Mouse (Mus musculus) hindbrain, embryonic 14.5 days (tissue): ENCODE results near the gene Hoxa9. TPM values are rescaled to one million over a fixed set of nuclear protein-coding genes. Genes with fewer than 3 reads are reported as not detected.

Source experiments
- ATAC-seq: fragments of 200-750 bp; cut with Nextera tagmentation; 2 replicates; pipeline ENCODE4 v1.8.0; 2017; ENCODE audit warnings: moderate number of reproducible peaks, mild to moderate bottlenecking, moderate TSS enrichment, moderate library complexity; ENCODE audit not compliant: low FRiP score
- DNase-seq: peaks from one replicate; pipeline ENCODE4 v3.0.0-alpha.2; 2015; ENCODE audit warnings: low spot score
- H3K27ac ChIP-seq: fragments of 300-500 bp; sonication (generic); 2 replicates; pipeline ENCODE4 v1.5.1; 2014; ENCODE audit warnings: mild to moderate bottlenecking, moderate library complexity
- H3K27me3 ChIP-seq: fragments of 300-500 bp; sonication (generic); 2 replicates; pipeline ENCODE4 v1.6.1; 2014; ENCODE audit warnings: mild to moderate bottlenecking, low read length, mixed read lengths; ENCODE audit not compliant: control insufficient read depth, insufficient read depth
- H3K36me3 ChIP-seq: fragments of 300-500 bp; sonication (generic); replicated peaks from 2 replicates; pipeline ENCODE4 v1.6.1; 2014; ENCODE audit not compliant: control insufficient read depth, insufficient read depth
- H3K4me1 ChIP-seq: fragments of 300-500 bp; sonication (generic); replicated peaks from 2 replicates; pipeline ENCODE4 v1.6.1; 2014; ENCODE audit warnings: antibody characterized with exemption, low read length, mixed read lengths; ENCODE audit not compliant: control insufficient read depth, insufficient read depth
- H3K4me2 ChIP-seq: fragments of 300-500 bp; sonication (generic); replicated peaks from 2 replicates; pipeline ENCODE4 v1.6.1; 2014; ENCODE audit warnings: mild to moderate bottlenecking, moderate library complexity
- H3K4me3 ChIP-seq: fragments of 300-500 bp; sonication (generic); replicated peaks from 2 replicates; pipeline ENCODE4 v1.5.1; 2014; ENCODE audit warnings: mild to moderate bottlenecking, low read length
- H3K9ac ChIP-seq: fragments of 300-500 bp; sonication (generic); 2 replicates; pipeline ENCODE4 v1.6.1; 2014
- H3K9me3 ChIP-seq: fragments of 300-500 bp; sonication (generic); 2 replicates; pipeline ENCODE4 v1.6.1; 2016; ENCODE audit warnings: low read length; ENCODE audit not compliant: control insufficient read depth
- WGBS: fragments of 180-500 bp; shearing (Covaris S2); extraction: QIAGEN DNeasy Blood & Tissue Kit; methylation state at CpG from one replicate; pipeline ENCODE4 v1.1.7; 2014; 5-methylcytosine and 5-hydroxymethylcytosine counted together
- polyA plus RNA-seq: library from polyadenylated mRNA; unstranded; fragments of >200 nt; fragmentation: Nextera tagmentation; extraction: Ambion mirVana; gene quantifications from 2 replicates; pipeline ENCODE4 v1.2.1, GENCODE M21; 2014

Hoxa9 gene
- polyA plus RNA-seq, 1 experiment from 2014 or later, result 2.0 TPM

GRCm38 (mm10) chr6:52208072-52208867 is 22.6 kb downstream of the Hoxa9 start, which contains the start of gene Hoxa6:
Gene Hoxa6, minus strand, starts transcription at chr6:52208722.
- Histone ChIP-seq H3K4me3 (peak within 1 kb of the TSS; percentile 50), H3K9ac (peak within 1 kb of the TSS; percentile 50), H3K36me3 (no peaks in the 10 kb centered on the region), H3K27ac (peak within 1 kb of the TSS; percentile 85), H3K9me3 (no peaks in the 10 kb centered on the region), H3K4me2 (peak within 1 kb of the TSS; percentile 81), H3K27me3 (peaks cover 92% of the 10 kb centered on the region), H3K4me1 (no peaks in the 10 kb centered on the region)
- ATAC-seq, result no peak
- 1% methylated on average over 47 of the region's 47 CpGs for WGBS
- no peak for DNase-seq

GRCm38 (mm10) chr6:52207684-52207976 is 23.3 kb downstream of the Hoxa9 start:
- 0 out of 2 replicates have a peak overlapping the region, but pooled peaks have one; percentile 43 for H3K9ac ChIP-seq

GRCm38 (mm10) chr6:52206882-52207683 is 23.8 kb downstream of the Hoxa9 start:
- no peaks in the 10 kb centered on the region for H3K9me3 ChIP-seq
- H3K27me3 ChIP-seq, result peaks cover 89% of the 10 kb centered on the region
- peak overlapping the region; percentile 50 for H3K4me3 ChIP-seq
- peak overlapping the region; percentile 58; the same call in 1 of the 2 replicates for H3K9ac ChIP-seq
- no peaks in the 10 kb centered on the region for H3K36me3 ChIP-seq
- peak overlapping the region; percentile 81 for H3K4me2 ChIP-seq
- no peaks in the 10 kb centered on the region for H3K4me1 ChIP-seq
- 4% methylated on average over 4 of the region's 4 CpGs for WGBS
- no peak for DNase-seq
- no peak for ATAC-seq
- H3K27ac ChIP-seq, result peak overlapping the region; percentile 85

More at GRCm38 (mm10) chr6:52207684-52207976, 23.3 kb downstream of the Hoxa9 start:
- Histone ChIP-seq H3K36me3 (no peaks in the 10 kb centered on the region), H3K27ac (0 out of 2 replicates have a peak overlapping the region, but pooled peaks have one; percentile 85), H3K27me3 (peaks cover 90% of the 10 kb centered on the region), H3K4me1 (no peaks in the 10 kb centered on the region), H3K4me3 (peak overlapping the region; percentile 50), H3K4me2 (peak overlapping the region; percentile 81), H3K9me3 (no peaks in the 10 kb centered on the region)
- DNase-seq (no peak), ATAC-seq (no peak)

- H3K27ac ChIP-seq, result peak overlapping the region; percentile 85
- H3K9me3 ChIP-seq, result no peaks in the 10 kb centered on the region
- peak overlapping the region; percentile 58 for H3K9ac ChIP-seq
- 2% methylated on average over 55 of the region's 55 CpGs for WGBS
- no peaks in the 10 kb centered on the region for H3K4me1 ChIP-seq
- peak overlapping the region; percentile 50 for H3K4me3 ChIP-seq
- DNase-seq (no peak), ATAC-seq (no peak)
- peak overlapping the region; percentile 81 for H3K4me2 ChIP-seq
- no peaks in the 10 kb centered on the region for H3K36me3 ChIP-seq
- peaks cover 89% of the 10 kb centered on the region for H3K27me3 ChIP-seq
Observed at GRCm38 (mm10) chr6:52205638-52206621, 25.0 kb downstream of the Hoxa9 start.

- Histone ChIP-seq H3K36me3 (no peaks in the 10 kb centered on the region), H3K4me3 (peak overlapping the region; percentile 50), H3K27ac (peak overlapping the region; percentile 85), H3K4me2 (peak overlapping the region; percentile 81), H3K27me3 (peaks cover 90% of the 10 kb centered on the region), H3K9ac (peak overlapping the region; percentile 58), H3K4me1 (no peaks in the 10 kb centered on the region), H3K9me3 (no peaks in the 10 kb centered on the region)
- DNase-seq (no peak), ATAC-seq (no peak)
- 3% methylated on average over 14 of the region's 14 CpGs for WGBS
Observed at GRCm38 (mm10) chr6:52205221-52205620, 25.7 kb downstream of the Hoxa9 start.

GRCm38 (mm10) chr6:52204050-52204752 is 26.7 kb downstream of the Hoxa9 start, which contains the start of gene Hoxa5:
Gene Hoxa5, minus strand, starts transcription at chr6:52204587.
- H3K27ac ChIP-seq, result peak within 1 kb of the TSS; percentile 88
- no peaks in the 10 kb centered on the region for H3K4me1 ChIP-seq

GRCm38 (mm10) chr6:52203371-52204049 is 27.4 kb downstream of the Hoxa9 start:
- H3K36me3 ChIP-seq, result no peaks in the 10 kb centered on the region
- peaks cover 90% of the 10 kb centered on the region for H3K27me3 ChIP-seq
- peak overlapping the region; percentile 88 for H3K27ac ChIP-seq
- no peaks in the 10 kb centered on the region for H3K9me3 ChIP-seq
- H3K4me1 ChIP-seq, result no peaks in the 10 kb centered on the region
- H3K9ac ChIP-seq, result peak overlapping the region; percentile 61
- ATAC-seq, result 0 out of 2 replicates have a peak, but pooled peaks have one; percentile 32
- under 1% methylated on average over 42 of the region's 46 CpGs for WGBS
- H3K4me3 ChIP-seq, result peak overlapping the region; percentile 50
- peak overlapping the region; percentile 81 for H3K4me2 ChIP-seq
- no peak for DNase-seq

More at GRCm38 (mm10) chr6:52204050-52204752, 26.7 kb downstream of the Hoxa9 start, which contains the start of gene Hoxa5:
- Histone ChIP-seq H3K36me3 (no peaks in the 10 kb centered on the region), H3K9ac (peak within 1 kb of the TSS; percentile 61), H3K9me3 (no peaks in the 10 kb centered on the region), H3K27me3 (peaks cover 90% of the 10 kb centered on the region), H3K4me3 (peak within 1 kb of the TSS; percentile 50), H3K4me2 (peak within 1 kb of the TSS; percentile 81)
- peak; percentile 76 for DNase-seq
- WGBS, result under 1% methylated on average over 65 of the region's 65 CpGs
- ATAC-seq, result peak; percentile 82

GRCm38 (mm10) chr6:52203121-52203370 is 27.8 kb downstream of the Hoxa9 start:
- Histone ChIP-seq H3K4me3 (peak overlapping the region; percentile 50), H3K36me3 (no peaks in the 10 kb centered on the region), H3K4me1 (no peaks in the 10 kb centered on the region), H3K9ac (peak overlapping the region; percentile 61), H3K4me2 (peak overlapping the region; percentile 81), H3K27me3 (peaks cover 90% of the 10 kb centered on the region), H3K9me3 (no peaks in the 10 kb centered on the region), H3K27ac (peak overlapping the region; percentile 88)
- WGBS, result under 1% methylated on average over 10 of the region's 10 CpGs
- no peak for DNase-seq
- ATAC-seq, result no peak
